Mouse (Mus musculus) limb, embryonic 13.5 days (tissue): ENCODE measurements around the gene Olfr60. TPM values are rescaled to one million over a fixed set of nuclear protein-coding genes. Genes with fewer than 3 reads are reported as not detected.

ENCODE experiments used
- polyA plus RNA-seq: library from polyadenylated mRNA; unstranded; fragments of >200 nt; fragmentation: Nextera tagmentation; extraction: Ambion mirVana; gene quantifications from 2 replicates; pipeline ENCODE4 v1.2.1, GENCODE M21; 2015

The Olfr60 gene
- polyA plus RNA-seq, 1 experiment from 2014 or later: not detected

Other genes starting within 250 kb of the Olfr60 start
- 18.9 and 19.6 TPM in 2 replicates for gene Paox, start 245.9 kb downstream of the Olfr60 start, polyA plus RNA-seq
- gene Echs1, start 245.2 kb downstream of the Olfr60 start, polyA plus RNA-seq: 150 and 151 TPM in 2 replicates
- gene Mtg1, start 224.1 kb downstream of the Olfr60 start, polyA plus RNA-seq: 22.7 and 23.6 TPM in 2 replicates
- gene Sprn, start 206.8 kb downstream of the Olfr60 start, polyA plus RNA-seq: 0.17 and 0.23 TPM in 2 replicates
- gene Olfr522, start 196.9 kb downstream of the Olfr60 start, polyA plus RNA-seq: not detected in 2 replicates
- gene Olfr523, start 188.5 kb downstream of the Olfr60 start, polyA plus RNA-seq: not detected in 2 replicates
- not detected in 2 replicates for gene Olfr524, start 155.7 kb downstream of the Olfr60 start, polyA plus RNA-seq
- 0.04 and 0.15 TPM in 2 replicates for gene Cd163l1, start 143.4 kb downstream of the Olfr60 start, polyA plus RNA-seq
- not detected in 2 replicates for gene 5830411N06Rik, start 114.4 kb downstream of the Olfr60 start, polyA plus RNA-seq
- gene Olfr525, start 40.8 kb downstream of the Olfr60 start, polyA plus RNA-seq: not detected in 2 replicates
- gene Olfr527, start 27.7 kb downstream of the Olfr60 start, polyA plus RNA-seq: not detected in 2 replicates
- not detected in 2 replicates for gene Olfr530, start 14.7 kb upstream of the Olfr60 start, polyA plus RNA-seq
- not detected in 2 replicates for gene Olfr531, start 41.2 kb upstream of the Olfr60 start, polyA plus RNA-seq
- gene Olfr532, start 60.0 kb upstream of the Olfr60 start, polyA plus RNA-seq: not detected in 2 replicates
- gene Olfr533, start 101.7 kb upstream of the Olfr60 start, polyA plus RNA-seq: not detected in 2 replicates
- not detected in 2 replicates for gene Olfr535, start 122.5 kb upstream of the Olfr60 start, polyA plus RNA-seq
- gene Olfr536, start 145.7 kb upstream of the Olfr60 start, polyA plus RNA-seq: not detected in 2 replicates
- not detected in 2 replicates for gene Olfr538, start 206.2 kb upstream of the Olfr60 start, polyA plus RNA-seq
- gene Olfr46, start 239.6 kb upstream of the Olfr60 start, polyA plus RNA-seq: 0.03 TPM in 1 of 2 replicates, not detected in the other